Mouse (Mus musculus) embryonic facial prominence, embryonic 14.5 days (tissue): ENCODE measurements at regions not wholly inside any gene's neighbourhood (a gene's known extent, or its start where the extent isn't known, plus 50 kb on each side); places are given as distances from the start of the nearest gene placed in this dataset.

Experiments used
- ATAC-seq: fragments of 200-750 bp; cut with Nextera tagmentation; 2 replicates; pipeline ENCODE4 v1.8.0; 2017; ENCODE audit warnings: low read depth, moderate number of reproducible peaks, moderate TSS enrichment
- DNase-seq: peaks from one replicate; pipeline ENCODE4 v3.0.0-alpha.2; 2015; ENCODE audit warnings: low spot score
- H3K27ac ChIP-seq: fragments of 300-500 bp; sonication (generic); replicated peaks from 2 replicates; pipeline ENCODE4 v1.5.1; 2014; ENCODE audit warnings: low read depth, mild to moderate bottlenecking, low read length, moderate library complexity
- H3K27me3 ChIP-seq: fragments of 300-500 bp; sonication (generic); replicated peaks from 2 replicates; pipeline ENCODE4 v1.6.1; 2014; ENCODE audit warnings: low read length; ENCODE audit not compliant: control insufficient read depth, insufficient read depth
- H3K36me3 ChIP-seq: fragments of 300-500 bp; sonication (generic); 2 replicates; pipeline ENCODE4 v1.6.1; 2014; ENCODE audit warnings: low read length, mixed read lengths; ENCODE audit not compliant: control insufficient read depth, insufficient read depth
- H3K4me1 ChIP-seq: fragments of 300-500 bp; sonication (generic); 2 replicates; pipeline ENCODE4 v1.6.1; 2014; ENCODE audit warnings: antibody characterized with exemption, low read length; ENCODE audit not compliant: control insufficient read depth, insufficient read depth
- H3K4me2 ChIP-seq: fragments of 300-500 bp; sonication (generic); 2 replicates; pipeline ENCODE4 v1.6.1; 2014; ENCODE audit warnings: low read depth, mild to moderate bottlenecking, low read length, moderate library complexity, mixed read lengths
- H3K4me3 ChIP-seq: fragments of 300-500 bp; sonication (generic); 2 replicates; pipeline ENCODE4 v1.5.1; 2014; ENCODE audit warnings: low read depth, mild to moderate bottlenecking, low read length
- H3K9ac ChIP-seq: fragments of 300-500 bp; sonication (generic); 2 replicates; pipeline ENCODE4 v1.6.1; 2014; ENCODE audit warnings: low read depth, mild to moderate bottlenecking, low read length, moderate library complexity, mixed read lengths
- H3K9me3 ChIP-seq: fragments of 300-500 bp; sonication (generic); 2 replicates; pipeline ENCODE4 v1.6.1; 2016; ENCODE audit warnings: low read length; ENCODE audit not compliant: control insufficient read depth
- WGBS: fragments of 180-500 bp; shearing (Covaris S2); extraction: QIAGEN DNeasy Blood & Tissue Kit; methylation state at CpG from one replicate; pipeline ENCODE4 v1.1.7; 2014; 5-methylcytosine and 5-hydroxymethylcytosine counted together

- no peak overlapping the region for H3K4me2 ChIP-seq
- peaks cover 5% of the 10 kb centered on the region; the same call in 1 of the 2 replicates for H3K27me3 ChIP-seq
- no peak overlapping the region for H3K4me3 ChIP-seq
- H3K9me3 ChIP-seq, result no peaks in the 10 kb centered on the region
- no peaks in the 10 kb centered on the region for H3K4me1 ChIP-seq
- H3K9ac ChIP-seq, result no peak overlapping the region
- ATAC-seq (no peak), DNase-seq (no peak)
- WGBS, result 76% methylated on average over 1 of the region's 1 CpGs
- H3K27ac ChIP-seq, result no peak overlapping the region
- no peaks in the 10 kb centered on the region for H3K36me3 ChIP-seq
Measured at GRCm38 (mm10) chrX:166708106-166708505, 122.6 kb upstream of the Egfl6 start.

- H3K9me3 ChIP-seq, result no peaks in the 10 kb centered on the region
- no peak overlapping the region for H3K27ac ChIP-seq
- H3K4me1 ChIP-seq, result no peaks in the 10 kb centered on the region
- no peaks in the 10 kb centered on the region for H3K36me3 ChIP-seq
- no peak overlapping the region for H3K4me3 ChIP-seq
- ATAC-seq, result no peak
- no peak overlapping the region for H3K9ac ChIP-seq
- WGBS, result 50% methylated on average over 1 of the region's 1 CpGs
- peaks cover 5% of the 10 kb centered on the region; the same call in 1 of the 2 replicates for H3K27me3 ChIP-seq
- no peak for DNase-seq
- no peak overlapping the region for H3K4me2 ChIP-seq
Measured at GRCm38 (mm10) chrX:166707029-166707428, 121.5 kb upstream of the Egfl6 start.

- WGBS, result 77% methylated on average over 2 of the region's 2 CpGs
- Histone ChIP-seq H3K27ac (no peak overlapping the region), H3K36me3 (no peaks in the 10 kb centered on the region), H3K4me3 (no peak overlapping the region), H3K27me3 (peaks cover 8% of the 10 kb centered on the region; the same call in 1 of the 2 replicates), H3K9ac (no peak overlapping the region), H3K4me1 (no peaks in the 10 kb centered on the region), H3K9me3 (no peaks in the 10 kb centered on the region), H3K4me2 (no peak overlapping the region)
- no peak for ATAC-seq
- DNase-seq, result no peak
Measured at GRCm38 (mm10) chrX:166704311-166704710, 118.8 kb upstream of the Egfl6 start.

DNA sequence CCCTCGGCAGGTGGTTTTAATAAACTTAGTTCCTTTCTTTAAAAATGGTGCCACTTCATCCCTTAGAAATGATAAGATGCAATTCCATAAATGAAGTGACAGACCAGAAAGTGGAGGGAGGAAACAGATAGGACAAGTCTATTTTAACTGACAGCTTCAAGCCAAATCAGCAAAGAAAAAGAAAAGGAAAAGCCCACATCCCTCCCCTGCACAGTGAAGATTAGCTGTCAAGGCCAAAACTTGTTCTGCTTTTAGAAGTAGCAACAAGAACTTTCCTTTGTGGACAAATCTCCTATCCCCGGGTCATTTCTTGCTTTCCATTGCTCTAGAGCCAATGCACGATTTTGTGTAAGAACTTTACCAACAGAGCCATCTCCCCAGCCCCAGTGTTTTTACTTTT lies 108.7 kb upstream of the Egfl6 start:
- 79% methylated on average over 3 of the region's 3 CpGs for WGBS
- H3K27me3 ChIP-seq, result no peaks in the 10 kb centered on the region; the same call in 1 of the 2 replicates
- H3K9me3 ChIP-seq, result no peaks in the 10 kb centered on the region
- DNase-seq (no peak), ATAC-seq (no peak)
- H3K4me1 ChIP-seq, result no peaks in the 10 kb centered on the region
- H3K9ac ChIP-seq, result no peak overlapping the region
- no peaks in the 10 kb centered on the region for H3K36me3 ChIP-seq
- no peak overlapping the region for H3K4me3 ChIP-seq
- H3K4me2 ChIP-seq, result no peak overlapping the region
- H3K27ac ChIP-seq, result no peak overlapping the region

DNA sequence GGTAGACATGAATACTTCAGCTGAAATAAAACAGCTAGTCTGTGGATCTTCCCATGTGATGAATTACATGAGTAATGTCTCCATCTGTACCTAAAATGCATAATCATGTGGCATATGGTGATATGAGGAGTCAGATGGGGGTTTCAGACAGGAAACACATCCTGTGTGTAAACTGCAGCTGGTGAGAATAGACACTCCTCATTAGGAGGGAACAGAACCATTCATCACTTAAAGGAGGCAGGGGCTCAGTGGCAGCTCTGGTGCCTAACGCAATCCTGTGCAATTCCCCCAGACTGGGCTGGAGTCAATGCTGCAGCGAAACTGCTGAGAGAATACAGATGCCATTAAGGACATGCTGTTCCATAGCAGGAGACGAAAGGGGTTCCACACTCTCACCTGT lies 103.3 kb upstream of the Egfl6 start:
- DNase-seq (no peak), ATAC-seq (no peak)
- H3K4me2 ChIP-seq, result no peak overlapping the region
- H3K27ac ChIP-seq, result no peak overlapping the region
- WGBS, result 82% methylated on average over 3 of the region's 3 CpGs
- H3K9ac ChIP-seq, result no peak overlapping the region
- no peaks in the 10 kb centered on the region for H3K4me1 ChIP-seq
- no peaks in the 10 kb centered on the region for H3K9me3 ChIP-seq
- H3K36me3 ChIP-seq, result no peaks in the 10 kb centered on the region
- no peaks in the 10 kb centered on the region for H3K27me3 ChIP-seq
- H3K4me3 ChIP-seq, result no peak overlapping the region

GRCm38 (mm10) chrX:166673404-166673803 lies 87.9 kb upstream of the Egfl6 start:
- Histone ChIP-seq H3K9me3 (no peaks in the 10 kb centered on the region), H3K4me3 (no peak overlapping the region), H3K36me3 (no peaks in the 10 kb centered on the region), H3K9ac (no peak overlapping the region), H3K27me3 (peaks cover 9% of the 10 kb centered on the region; the same call in 1 of the 2 replicates), H3K4me1 (no peaks in the 10 kb centered on the region), H3K4me2 (no peak overlapping the region), H3K27ac (no peak overlapping the region)
- no peak for DNase-seq
- WGBS, result 73% methylated on average over 3 of the region's 3 CpGs
- no peak for ATAC-seq

GRCm38 (mm10) chrX:166672617-166673016 lies 87.1 kb upstream of the Egfl6 start:
- DNase-seq (no peak), ATAC-seq (no peak)
- H3K9me3 ChIP-seq, result no peaks in the 10 kb centered on the region
- 81% methylated on average over 1 of the region's 1 CpGs for WGBS
- peaks cover 10% of the 10 kb centered on the region for H3K27me3 ChIP-seq
- H3K27ac ChIP-seq, result no peak overlapping the region
- no peak overlapping the region for H3K9ac ChIP-seq
- H3K4me3 ChIP-seq, result no peak overlapping the region
- H3K36me3 ChIP-seq, result no peaks in the 10 kb centered on the region
- H3K4me1 ChIP-seq, result no peaks in the 10 kb centered on the region
- no peak overlapping the region for H3K4me2 ChIP-seq

DNA sequence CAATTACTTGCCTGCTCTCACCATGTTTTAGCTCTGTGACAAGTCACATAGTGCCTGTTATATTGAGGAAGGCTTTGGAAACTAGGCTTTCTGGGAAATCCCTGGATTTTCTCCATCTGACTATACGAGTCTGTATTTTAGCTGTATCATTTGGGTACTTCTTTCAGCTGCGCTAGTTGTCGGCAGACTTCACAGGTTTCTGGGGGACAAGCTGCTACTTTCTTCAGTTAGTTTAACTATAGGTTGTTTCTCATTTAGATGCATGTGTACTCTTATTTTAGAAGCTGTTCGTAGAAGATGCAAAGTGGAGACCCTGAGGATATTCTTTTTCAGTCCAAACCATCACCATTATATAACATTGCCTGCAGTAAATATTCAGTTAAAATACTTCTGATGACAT lies 86.3 kb upstream of the Egfl6 start:
- Histone ChIP-seq H3K9ac (no peak overlapping the region), H3K4me1 (no peaks in the 10 kb centered on the region), H3K4me3 (no peak overlapping the region), H3K27me3 (peaks cover 15% of the 10 kb centered on the region), H3K36me3 (no peaks in the 10 kb centered on the region), H3K9me3 (no peaks in the 10 kb centered on the region), H3K4me2 (no peak overlapping the region), H3K27ac (no peak overlapping the region)
- DNase-seq (no peak), ATAC-seq (no peak)
- WGBS, result 86% methylated on average over 4 of the region's 4 CpGs

DNA sequence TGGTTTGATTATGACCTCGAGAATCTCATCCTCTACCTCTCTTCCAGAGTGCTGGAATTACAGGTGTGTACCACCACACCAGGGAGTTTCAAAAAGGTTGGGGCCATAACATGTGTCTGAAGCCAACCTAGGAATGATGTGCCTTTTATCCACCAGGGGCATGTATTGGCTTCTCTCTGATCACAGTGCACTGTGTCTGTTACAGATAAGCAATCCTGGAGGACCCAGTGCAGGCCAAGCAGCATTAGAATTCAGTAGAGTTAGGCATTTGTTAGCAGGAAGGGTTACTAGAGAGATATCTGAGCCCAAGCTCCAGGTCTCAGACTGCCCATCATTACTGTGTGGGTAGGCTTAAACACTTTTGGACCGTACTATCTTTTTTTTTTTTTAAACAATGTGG lies 80.8 kb upstream of the Egfl6 start:
- H3K4me3 ChIP-seq, result no peak overlapping the region
- ATAC-seq (no peak), DNase-seq (no peak)
- H3K36me3 ChIP-seq, result no peaks in the 10 kb centered on the region
- H3K4me1 ChIP-seq, result peaks cover 4% of the 10 kb centered on the region; the same call in 1 of the 2 replicates
- H3K4me2 ChIP-seq, result no peak overlapping the region
- H3K27me3 ChIP-seq, result peaks cover 14% of the 10 kb centered on the region
- H3K9me3 ChIP-seq, result no peaks in the 10 kb centered on the region
- no peak overlapping the region for H3K9ac ChIP-seq
- no peak overlapping the region for H3K27ac ChIP-seq
- 60% methylated on average over 2 of the region's 2 CpGs for WGBS
